Mouse (Mus musculus) testis, adult 10 weeks (tissue): ENCODE measurements around the gene Gm20883. TPM values are rescaled to one million over a fixed set of nuclear protein-coding genes. Genes with fewer than 3 reads are reported as not detected.

Experiments used
- polyA plus RNA-seq: library from polyadenylated mRNA; stranded (reverse); fragments of 350-450 nt; fragmentation: Illumina TruSeq; extraction: RNeasy Lipid Tissue Mini Kit (QIAGEN cat#74804); gene quantifications from one replicate; pipeline ENCODE4 v1.2.3, GENCODE M21; 2014; ENCODE audit warnings: low read depth, low replicate concordance

Gene Gm20883
- not detected for polyA plus RNA-seq

DNA sequence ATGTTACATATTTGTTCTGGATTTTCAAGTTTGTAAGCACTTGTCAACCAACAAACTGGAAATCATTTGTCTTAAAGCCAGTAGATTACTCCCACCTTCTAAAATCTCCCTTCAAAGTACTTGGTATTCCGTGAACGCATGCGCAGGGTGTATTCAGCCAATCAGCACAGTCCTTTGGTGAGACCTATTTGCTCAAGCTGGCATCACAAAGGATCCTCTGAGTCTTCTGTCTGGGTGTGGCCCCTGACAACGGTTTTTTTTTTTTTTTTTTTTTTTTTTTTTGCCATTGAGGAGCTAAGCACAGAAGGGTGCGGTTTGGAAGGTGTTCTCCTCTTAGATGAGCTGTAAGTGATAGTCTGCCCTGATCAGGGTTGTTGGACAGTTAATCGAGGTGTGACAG, at the start of gene Gm20883:
TSS of gene Gm20883 (plus strand) at position 301 of the 400 bp plus-strand sequence.

